Mouse (Mus musculus): ENCODE data around the gene Fhl3. TPM values are rescaled to one million over a fixed set of nuclear protein-coding genes. Genes with fewer than 3 reads are reported as not detected.
A peak's percentile ranks its signal among the peaks of the same experiment; 100 is the strongest.

Gene Fhl3
- polyA plus RNA-seq, 1 experiment from 2014 or later, result 9.4 TPM

GRCm38 (mm10) chr4:124659251-124660217 is 41.0 kb upstream of the Fhl3 start:
- Histone ChIP-seq H3K27me3 (ENCODE audit: insufficient read depth, low read length) (peaks cover 92% of the 10 kb centered on the region), H3K4me2 (ENCODE audit: low read length) (peak overlapping the region; percentile 42), H3K9ac (ENCODE audit: low read depth, low read length) (0 out of 2 replicates have a peak overlapping the region, but pooled peaks have one; percentile 1), H3K4me1 (replicated peaks; ENCODE audit: insufficient read depth, low read length) (peaks cover 23% of the 10 kb centered on the region), H3K9me3 (replicated peaks; ENCODE audit: low read length) (no peaks in the 10 kb centered on the region), H3K36me3 (ENCODE audit: insufficient read depth, low read length) (no peaks in the 10 kb centered on the region), H3K27ac (no peak overlapping the region), H3K4me3 (replicated peaks; ENCODE audit: low read depth, low read length) (peak overlapping the region; percentile 21)
- 3% methylated on average over 67 of the region's 68 CpGs for WGBS
- no peak for DNase-seq (ENCODE audit: low spot score)
- TF ChIP-seq CTCF (IDR thresholded peaks at IDR 0.05; ENCODE audit: low read depth), result no peak
- no peak for ATAC-seq (replicated peaks; ENCODE audit: low FRiP score, low read depth)

- Histone ChIP-seq H3K9ac (ENCODE audit: low read depth, low read length) (no peak overlapping the region), H3K4me2 (ENCODE audit: low read length) (no peak overlapping the region), H3K36me3 (ENCODE audit: insufficient read depth, low read length) (no peaks in the 10 kb centered on the region), H3K4me1 (replicated peaks; ENCODE audit: insufficient read depth, low read length) (peaks cover 23% of the 10 kb centered on the region), H3K4me3 (replicated peaks; ENCODE audit: low read depth, low read length) (no peak overlapping the region), H3K27ac (no peak overlapping the region), H3K9me3 (replicated peaks; ENCODE audit: low read length) (no peaks in the 10 kb centered on the region), H3K27me3 (ENCODE audit: insufficient read depth, low read length) (peaks cover 86% of the 10 kb centered on the region)
- DNase-seq (ENCODE audit: low spot score) (no peak), ATAC-seq (replicated peaks; ENCODE audit: low FRiP score, low read depth) (no peak)
- 71% methylated on average over 3 of the region's 3 CpGs for WGBS
- no peak for TF ChIP-seq CTCF (IDR thresholded peaks at IDR 0.05; ENCODE audit: low read depth)
These were observed 39.9 kb upstream of the Fhl3 start for GRCm38 (mm10) chr4:124660603-124661002.

- no peaks in the 10 kb centered on the region for H3K36me3 ChIP-seq (ENCODE audit: insufficient read depth, low read length)
- ATAC-seq (replicated peaks; ENCODE audit: low FRiP score, low read depth) (no peak), DNase-seq (ENCODE audit: low spot score) (no peak)
- H3K27me3 ChIP-seq (ENCODE audit: insufficient read depth, low read length), result peaks cover 68% of the 10 kb centered on the region
- peak; percentile 65 for TF ChIP-seq CTCF (IDR thresholded peaks at IDR 0.05; ENCODE audit: low read depth)
- no peak overlapping the region for H3K4me3 ChIP-seq (replicated peaks; ENCODE audit: low read depth, low read length)
- H3K4me2 ChIP-seq (ENCODE audit: low read length), result no peak overlapping the region
- H3K4me1 ChIP-seq (replicated peaks; ENCODE audit: insufficient read depth, low read length), result peaks cover 11% of the 10 kb centered on the region
- no peak overlapping the region for H3K27ac ChIP-seq
- H3K9ac ChIP-seq (ENCODE audit: low read depth, low read length), result no peak overlapping the region
- 38% methylated on average over 3 of the region's 3 CpGs for WGBS
- no peaks in the 10 kb centered on the region for H3K9me3 ChIP-seq (replicated peaks; ENCODE audit: low read length)
These were observed 37.5 kb upstream of the Fhl3 start for GRCm38 (mm10) chr4:124663034-124663433.

GRCm38 (mm10) chr4:124664185-124664584 is 36.3 kb upstream of the Fhl3 start:
- TF ChIP-seq CTCF (IDR thresholded peaks at IDR 0.05; ENCODE audit: low read depth), result no peak
- WGBS, result 67% methylated on average over 9 of the region's 9 CpGs
- DNase-seq (ENCODE audit: low spot score), result no peak

GRCm38 (mm10) chr4:124664604-124665003 is 35.9 kb upstream of the Fhl3 start:
- Histone ChIP-seq H3K9me3 (replicated peaks; ENCODE audit: low read length) (no peaks in the 10 kb centered on the region), H3K9ac (ENCODE audit: low read depth, low read length) (no peak overlapping the region), H3K4me3 (replicated peaks; ENCODE audit: low read depth, low read length) (no peak overlapping the region), H3K27me3 (ENCODE audit: insufficient read depth, low read length) (peaks cover 53% of the 10 kb centered on the region), H3K4me1 (replicated peaks; ENCODE audit: insufficient read depth, low read length) (peaks cover 1% of the 10 kb centered on the region; the same call in 1 of the 2 replicates), H3K4me2 (ENCODE audit: low read length) (no peak overlapping the region), H3K27ac (no peak overlapping the region), H3K36me3 (ENCODE audit: insufficient read depth, low read length) (no peaks in the 10 kb centered on the region)
- no peak for TF ChIP-seq CTCF (IDR thresholded peaks at IDR 0.05; ENCODE audit: low read depth)
- WGBS, result 54% methylated on average over 15 of the region's 15 CpGs
- no peak for ATAC-seq (replicated peaks; ENCODE audit: low FRiP score, low read depth)
- no peak for DNase-seq (ENCODE audit: low spot score)

More at GRCm38 (mm10) chr4:124664185-124664584, 36.3 kb upstream of the Fhl3 start:
- Histone ChIP-seq H3K4me3 (replicated peaks; ENCODE audit: low read depth, low read length) (no peak overlapping the region), H3K27me3 (ENCODE audit: insufficient read depth, low read length) (peaks cover 57% of the 10 kb centered on the region), H3K9ac (ENCODE audit: low read depth, low read length) (no peak overlapping the region), H3K9me3 (replicated peaks; ENCODE audit: low read length) (no peaks in the 10 kb centered on the region), H3K27ac (no peak overlapping the region), H3K4me2 (ENCODE audit: low read length) (no peak overlapping the region), H3K36me3 (ENCODE audit: insufficient read depth, low read length) (no peaks in the 10 kb centered on the region), H3K4me1 (replicated peaks; ENCODE audit: insufficient read depth, low read length) (peaks cover 5% of the 10 kb centered on the region)
- no peak for ATAC-seq (replicated peaks; ENCODE audit: low FRiP score, low read depth)

- Histone ChIP-seq H3K27me3 (ENCODE audit: insufficient read depth, low read length) (peaks cover 27% of the 10 kb centered on the region), H3K9me3 (replicated peaks; ENCODE audit: low read length) (no peaks in the 10 kb centered on the region), H3K4me3 (replicated peaks; ENCODE audit: low read depth, low read length) (no peak overlapping the region), H3K4me1 (replicated peaks; ENCODE audit: insufficient read depth, low read length) (peaks cover 5% of the 10 kb centered on the region; the same call in 1 of the 2 replicates), H3K27ac (no peak overlapping the region), H3K4me2 (ENCODE audit: low read length) (no peak overlapping the region), H3K9ac (ENCODE audit: low read depth, low read length) (no peak overlapping the region), H3K36me3 (ENCODE audit: insufficient read depth, low read length) (no peaks in the 10 kb centered on the region)
- no peak for TF ChIP-seq CTCF (IDR thresholded peaks at IDR 0.05; ENCODE audit: low read depth)
- no peak for DNase-seq (ENCODE audit: low spot score)
- no peak for ATAC-seq (replicated peaks; ENCODE audit: low FRiP score, low read depth)
- WGBS, result 39% methylated on average over 14 of the region's 14 CpGs
These were observed 32.9 kb upstream of the Fhl3 start for GRCm38 (mm10) chr4:124667476-124668033.
